Comparison of ENCODE assay signal across 12 mouse cellular contexts in genomic region chr4:95845981-95846617, GRCm38 (mm10).
DNase-seq lines count a peak whose midpoint lies in the region; ATAC-seq lines count a peak whose summit lies in the region.
"Had no signal": no experiment of that assay in that cellular context is flagged by ENCODE, and none has a peak within 500 bp of the region (broad histone marks: within the 10 kb centered on the region; RNA-seq: fewer than 3 reads in every experiment).

No protein-coding gene starts in this region.

- H3K4me1 ChIP-seq in hindbrain, embryonic 12.5 days, result peaks cover 12% of the 10 kb centered on the region
- H3K4me1 ChIP-seq in hindbrain, embryonic 16.5 days (ENCODE audit: control insufficient read depth, insufficient read depth, low read depth, low read length), result no peaks in the 10 kb centered on the region
- H3K4me1 ChIP-seq in heart, embryonic 15.5 days (replicated peaks), result peaks cover 18% of the 10 kb centered on the region
- H3K4me1 ChIP-seq in stomach, embryonic 16.5 days (ENCODE audit: control insufficient read depth, insufficient read depth, low read length), result peaks cover 5% of the 10 kb centered on the region
- H3K4me1 ChIP-seq: hindbrain, embryonic 15.5 days had no signal

- ATAC-seq in hindbrain, embryonic 12.5 days (ENCODE audit: low FRiP score), result 0 out of 2 replicates have a peak, but pooled peaks have one; percentile 22
- no peak for ATAC-seq in hindbrain, embryonic 16.5 days
- peak; percentile 17; the same call in 1 of the 2 replicates for ATAC-seq in heart, embryonic 15.5 days (replicated peaks; ENCODE audit: insufficient number of reproducible peaks, insufficient read depth, low FRiP score, low read depth)
- no peak for ATAC-seq in stomach, embryonic 16.5 days (ENCODE audit: insufficient read depth, low FRiP score)
- ATAC-seq: midbrain, embryonic 16.5 days had no signal

- no peak overlapping the region for H3K4me2 ChIP-seq in hindbrain, embryonic 12.5 days (replicated peaks)
- no peak overlapping the region for H3K4me2 ChIP-seq in hindbrain, embryonic 16.5 days (ENCODE audit: low read length)
- no peak overlapping the region for H3K4me2 ChIP-seq in heart, embryonic 15.5 days
- H3K4me2 ChIP-seq in stomach, embryonic 16.5 days (ENCODE audit: low read depth, low read length), result no peak overlapping the region
- H3K4me2 ChIP-seq: hindbrain, embryonic 15.5 days had no signal

- peak overlapping the region; percentile 40; the same call in 1 of the 2 replicates for H3K27ac ChIP-seq in hindbrain, embryonic 12.5 days
- H3K27ac ChIP-seq in hindbrain, embryonic 16.5 days (ENCODE audit: low read depth, low read length), result no peak overlapping the region
- H3K27ac ChIP-seq in heart, embryonic 15.5 days, result peak overlapping the region; percentile 63
- peak overlapping the region; percentile 64; the same call in 1 of the 2 replicates for H3K27ac ChIP-seq in stomach, embryonic 16.5 days (ENCODE audit: low read length)
- H3K27ac ChIP-seq: hindbrain, embryonic 15.5 days had no signal

- no peak overlapping the region for H3K9ac ChIP-seq in hindbrain, embryonic 12.5 days
- no peak overlapping the region for H3K9ac ChIP-seq in hindbrain, embryonic 16.5 days (ENCODE audit: low read depth, low read length)
- H3K9ac ChIP-seq in heart, embryonic 15.5 days, result no peak overlapping the region
- H3K9ac ChIP-seq in stomach, embryonic 16.5 days (ENCODE audit: low read length), result no peak overlapping the region
- H3K9ac ChIP-seq: hindbrain, embryonic 15.5 days had no signal

- no peak overlapping the region for H3K4me3 ChIP-seq in hindbrain, embryonic 12.5 days
- H3K4me3 ChIP-seq in hindbrain, embryonic 16.5 days (ENCODE audit: low read length), result no peak overlapping the region
- no peak overlapping the region for H3K4me3 ChIP-seq in heart, embryonic 15.5 days
- H3K4me3 ChIP-seq in stomach, embryonic 16.5 days (replicated peaks; ENCODE audit: low read length), result no peak overlapping the region
- H3K4me3 ChIP-seq: hindbrain, embryonic 15.5 days had no signal

- no peaks in the 10 kb centered on the region for H3K27me3 ChIP-seq in hindbrain, embryonic 12.5 days
- no peaks in the 10 kb centered on the region for H3K27me3 ChIP-seq in hindbrain, embryonic 16.5 days (replicated peaks; ENCODE audit: control insufficient read depth, insufficient read depth, low read length)
- H3K27me3 ChIP-seq in heart, embryonic 15.5 days, result no peaks in the 10 kb centered on the region
- no peaks in the 10 kb centered on the region for H3K27me3 ChIP-seq in stomach, embryonic 16.5 days (ENCODE audit: control insufficient read depth, insufficient read depth, low read length)
- H3K27me3 ChIP-seq: hindbrain, embryonic 15.5 days had no signal

- 48% methylated on average over 6 of the region's 6 CpGs for WGBS in hindbrain, embryonic 12.5 days
- WGBS in hindbrain, embryonic 16.5 days, result 57% methylated on average over 6 of the region's 6 CpGs
- 21% methylated on average over 6 of the region's 6 CpGs for WGBS in heart, embryonic 15.5 days
- 34% methylated on average over 6 of the region's 6 CpGs for WGBS in stomach, embryonic 16.5 days

- H3K9me3 ChIP-seq in hindbrain, embryonic 12.5 days (replicated peaks), result no peaks in the 10 kb centered on the region
- H3K9me3 ChIP-seq in hindbrain, embryonic 16.5 days (ENCODE audit: control insufficient read depth, low read length), result no peaks in the 10 kb centered on the region
- H3K9me3 ChIP-seq in heart, embryonic 15.5 days (replicated peaks), result no peaks in the 10 kb centered on the region
- no peaks in the 10 kb centered on the region for H3K9me3 ChIP-seq in stomach, embryonic 16.5 days (replicated peaks; ENCODE audit: control insufficient read depth, low read length)
- H3K9me3 ChIP-seq: hindbrain, embryonic 15.5 days had no signal

- peak; percentile 13 for DNase-seq in right cerebral cortex, adult 18-20 months
- no peak for DNase-seq in right cerebral cortex, postnatal 10 days (ENCODE audit: low spot score in 2 of 2)
- no peak for DNase-seq in urinary bladder, postnatal 36 days (ENCODE audit: low spot score in 2 of 2)
- DNase-seq in cerebellum, adult 11 months, result no peak
- DNase-seq: cerebellum, adult 18-20 months had no signal

- H3K36me3 ChIP-seq in hindbrain, embryonic 12.5 days, result no peaks in the 10 kb centered on the region
- no peaks in the 10 kb centered on the region for H3K36me3 ChIP-seq in hindbrain, embryonic 16.5 days (ENCODE audit: control insufficient read depth, insufficient read depth, low read length)
- H3K36me3 ChIP-seq in heart, embryonic 15.5 days, result no peaks in the 10 kb centered on the region
- no peaks in the 10 kb centered on the region for H3K36me3 ChIP-seq in stomach, embryonic 16.5 days (ENCODE audit: control insufficient read depth, insufficient read depth, low read length)
- H3K36me3 ChIP-seq: G1E; hindbrain, embryonic 15.5 days had no signal

Comparison
In these comparisons a context has a peak if more than half of its experiments do, and no peak if none do; other contexts are left out.
1. ATAC-seq: peak in hindbrain, embryonic 12.5 days (single experiment) and heart, embryonic 15.5 days (single experiment); none in hindbrain, embryonic 16.5 days (single experiment) and stomach, embryonic 16.5 days (single experiment).